Mouse (Mus musculus) heart, embryonic 10.5 days (tissue): ENCODE data around the gene Cdk15. TPM values are rescaled to one million over a fixed set of nuclear protein-coding genes. Genes with fewer than 3 reads are reported as not detected.
A peak's percentile ranks its signal among the peaks of the same experiment; 100 is the strongest.

Source experiments
- DNase-seq: peaks from one replicate; pipeline ENCODE4 v3.0.0-alpha.2; 2017; ENCODE audit warnings: low spot score
- H3K27ac ChIP-seq: fragments of 300-500 bp; sonication (generic); 2 replicates; pipeline ENCODE4 v1.5.1; 2016; ENCODE audit warnings: mild to moderate bottlenecking
- H3K27me3 ChIP-seq: fragments of 300-500 bp; sonication (generic); 2 replicates; pipeline ENCODE4 v1.6.1; 2016; ENCODE audit warnings: mild to moderate bottlenecking; ENCODE audit not compliant: poor library complexity, insufficient read depth, severe bottlenecking
- H3K36me3 ChIP-seq: fragments of 300-500 bp; sonication (generic); 2 replicates; pipeline ENCODE4 v1.6.1; 2016; ENCODE audit warnings: mild to moderate bottlenecking, moderate library complexity
- H3K4me1 ChIP-seq: fragments of 300-500 bp; sonication (generic); 2 replicates; pipeline ENCODE4 v1.6.1; 2016; ENCODE audit warnings: mild to moderate bottlenecking
- H3K4me3 ChIP-seq: fragments of 300-500 bp; sonication (generic); 2 replicates; pipeline ENCODE4 v1.5.1; 2016; ENCODE audit warnings: mild to moderate bottlenecking, moderate library complexity
- H3K9me3 ChIP-seq: fragments of 300-500 bp; sonication (generic); 2 replicates; pipeline ENCODE4 v1.6.1; 2016; ENCODE audit warnings: mild to moderate bottlenecking, moderate library complexity
- WGBS: fragments of 180-500 bp; shearing (Covaris S2); methylation state at CpG from one replicate; pipeline ENCODE4 v1.1.7; 2016; 5-methylcytosine and 5-hydroxymethylcytosine counted together
- polyA plus RNA-seq: library from polyadenylated mRNA; unstranded; fragments of >200 nt; fragmentation: Nextera tagmentation; extraction: Ambion mirVana; gene quantifications from 2 replicates; pipeline ENCODE4 v1.2.1, GENCODE M21; 2016

Cdk15 gene
- polyA plus RNA-seq, 1 experiment from 2014 or later: 0.20 TPM

DNA sequence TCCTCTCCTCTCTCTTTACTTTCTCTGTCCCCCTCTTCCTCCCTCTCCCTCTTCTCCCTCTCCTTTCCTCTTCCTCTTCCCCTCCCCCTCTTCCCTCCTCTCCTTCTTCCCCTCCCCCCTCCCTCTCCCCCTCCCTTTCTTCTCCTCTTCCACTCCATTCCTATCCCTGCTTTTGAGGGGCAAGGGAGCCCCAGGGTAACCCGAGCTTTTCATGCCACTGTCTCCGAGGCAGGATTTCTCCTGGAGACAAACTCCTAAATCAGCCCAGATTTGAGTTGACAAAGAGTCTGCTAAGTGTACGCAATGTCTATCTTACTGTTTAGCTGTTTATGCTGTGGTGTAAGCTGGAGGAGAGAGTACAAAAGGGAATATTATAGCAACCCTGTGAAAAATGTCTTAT lies 85.0 kb downstream of the Cdk15 start:
- Histone ChIP-seq H3K27ac (0 out of 2 replicates have a peak overlapping the region, but pooled peaks have one; percentile 56), H3K9me3 (no peaks in the 10 kb centered on the region), H3K27me3 (peaks cover 23% of the 10 kb centered on the region), H3K4me3 (no peak overlapping the region), H3K4me1 (peaks cover 19% of the 10 kb centered on the region), H3K36me3 (peaks cover 3% of the 10 kb centered on the region; the same call in 1 of the 2 replicates)
- WGBS: 33% methylated on average over 3 of the region's 3 CpGs
- DNase-seq: no peak

- Histone ChIP-seq H3K4me3 (no peak overlapping the region), H3K27ac (0 out of 2 replicates have a peak overlapping the region, but pooled peaks have one; percentile 56), H3K9me3 (no peaks in the 10 kb centered on the region), H3K4me1 (peaks cover 19% of the 10 kb centered on the region), H3K27me3 (peaks cover 23% of the 10 kb centered on the region), H3K36me3 (peaks cover 3% of the 10 kb centered on the region; the same call in 1 of the 2 replicates)
- 77% methylated on average over 6 of the region's 6 CpGs for WGBS
- no peak for DNase-seq
Measured at GRCm38 (mm10) chr1:59342146-59342545, 85.4 kb downstream of the Cdk15 start.

DNA sequence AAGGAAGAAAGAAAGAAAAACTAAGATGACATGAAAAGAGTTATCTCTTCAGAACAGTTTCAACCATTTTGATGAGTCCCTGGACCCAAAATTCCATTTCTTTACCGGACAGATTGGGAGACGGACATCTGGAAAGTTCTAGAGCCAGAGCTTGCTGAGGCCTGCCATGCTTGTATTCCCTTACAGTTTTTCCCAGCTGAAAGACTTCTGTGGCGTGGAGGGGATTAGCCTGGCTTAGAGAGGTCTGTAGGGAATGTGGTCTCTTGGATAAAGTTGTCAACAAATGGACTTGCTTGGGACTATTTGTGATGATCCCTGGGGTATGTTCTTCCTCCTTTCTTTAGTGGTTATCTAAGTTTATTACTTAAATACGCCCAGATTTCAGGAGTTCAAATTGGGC lies 96.0 kb downstream of the Cdk15 start:
- no peak overlapping the region for H3K27ac ChIP-seq
- WGBS: 71% methylated on average over 4 of the region's 4 CpGs
- no peak overlapping the region for H3K4me3 ChIP-seq
- 0 out of 2 replicates have a peak, but pooled peaks cover 3% of the 10 kb centered on the region for H3K9me3 ChIP-seq
- no peak for DNase-seq
- no peaks in the 10 kb centered on the region for H3K36me3 ChIP-seq
- peaks cover 51% of the 10 kb centered on the region for H3K27me3 ChIP-seq
- H3K4me1 ChIP-seq: no peaks in the 10 kb centered on the region

DNA sequence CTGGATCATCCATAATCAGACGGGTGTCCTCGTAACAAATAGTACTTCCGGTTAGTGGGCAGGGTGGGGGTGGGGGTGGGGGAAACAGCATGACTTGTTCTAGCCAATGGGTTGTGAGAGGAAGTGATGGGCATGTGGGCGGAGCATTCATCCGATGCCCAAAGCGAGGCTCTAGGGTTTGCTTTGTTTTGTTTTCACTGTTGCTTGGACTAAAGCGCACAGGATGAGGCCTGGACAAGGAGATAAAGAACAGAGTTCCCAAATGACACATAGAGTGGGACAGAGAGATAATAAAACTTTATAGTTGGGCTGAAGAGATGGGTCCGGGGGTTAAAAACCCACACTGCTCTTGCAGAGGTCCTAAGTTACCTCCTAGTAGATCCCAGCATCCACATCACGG lies 98.7 kb downstream of the Cdk15 start:
- no peak for DNase-seq
- Histone ChIP-seq H3K27me3 (peaks cover 79% of the 10 kb centered on the region), H3K27ac (no peak overlapping the region), H3K4me3 (no peak overlapping the region), H3K36me3 (no peaks in the 10 kb centered on the region), H3K4me1 (no peaks in the 10 kb centered on the region), H3K9me3 (no peaks in the 10 kb centered on the region)
- 78% methylated on average over 9 of the region's 9 CpGs for WGBS

DNA sequence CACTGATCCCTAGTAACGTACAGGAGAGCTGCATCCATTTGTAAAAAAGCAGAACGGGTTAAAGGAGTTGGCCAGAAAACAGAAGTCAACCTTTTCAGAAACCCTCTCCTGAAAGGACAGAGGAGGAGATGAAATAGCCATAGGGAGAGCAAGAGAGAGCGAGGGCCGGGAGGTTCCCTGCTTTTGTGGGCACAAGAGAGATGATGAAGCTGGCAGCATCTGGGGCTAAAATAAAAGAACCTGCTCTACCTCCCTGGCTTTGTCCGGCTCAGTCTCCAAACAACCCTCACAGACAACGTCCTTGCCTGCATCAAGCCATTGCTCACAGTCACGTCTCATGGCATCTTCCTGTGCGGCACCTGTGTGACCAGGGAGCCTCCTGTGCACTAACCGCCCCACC lies 102.4 kb downstream of the Cdk15 start:
- Histone ChIP-seq H3K27ac (no peak overlapping the region), H3K27me3 (peaks cover 89% of the 10 kb centered on the region), H3K36me3 (no peaks in the 10 kb centered on the region), H3K4me1 (peaks cover 10% of the 10 kb centered on the region), H3K9me3 (no peaks in the 10 kb centered on the region), H3K4me3 (no peak overlapping the region)
- WGBS: 85% methylated on average over 9 of the region's 9 CpGs
- DNase-seq: no peak

- peaks cover 18% of the 10 kb centered on the region for H3K4me1 ChIP-seq
- H3K27me3 ChIP-seq: peaks cover 78% of the 10 kb centered on the region
- no peak overlapping the region; the same call in 1 of the 2 replicates for H3K27ac ChIP-seq
- no peak for DNase-seq
- WGBS: 55% methylated on average over 3 of the region's 3 CpGs
- no peak overlapping the region for H3K4me3 ChIP-seq
- no peaks in the 10 kb centered on the region for H3K9me3 ChIP-seq
- no peaks in the 10 kb centered on the region for H3K36me3 ChIP-seq
Measured at GRCm38 (mm10) chr1:59360834-59361233, 104.1 kb downstream of the Cdk15 start.

DNA sequence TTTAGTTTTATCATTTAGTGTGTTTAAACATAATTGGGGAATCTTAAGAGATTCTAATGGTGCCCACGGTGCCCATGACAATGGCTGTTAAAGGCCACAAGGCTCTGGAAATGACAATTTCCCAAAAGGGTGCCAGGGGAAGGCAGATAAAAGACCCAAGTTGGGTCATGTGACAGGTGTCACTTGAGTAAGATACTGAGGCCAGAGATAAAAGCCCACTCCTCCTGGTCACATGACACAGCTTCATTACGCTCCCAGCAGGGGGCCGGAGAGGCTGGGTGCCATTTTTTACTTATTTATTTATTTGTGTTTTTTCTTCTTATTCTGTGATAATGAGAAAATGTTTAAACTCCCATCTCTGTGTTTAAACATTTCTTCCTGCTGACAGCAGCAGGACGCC lies 104.8 kb downstream of the Cdk15 start:
- H3K9me3 ChIP-seq: no peaks in the 10 kb centered on the region
- no peak overlapping the region for H3K4me3 ChIP-seq
- no peak overlapping the region for H3K27ac ChIP-seq
- 45% methylated on average over 4 of the region's 4 CpGs for WGBS
- DNase-seq: no peak
- peaks cover 79% of the 10 kb centered on the region for H3K27me3 ChIP-seq
- H3K4me1 ChIP-seq: peaks cover 18% of the 10 kb centered on the region
- no peaks in the 10 kb centered on the region for H3K36me3 ChIP-seq

DNA sequence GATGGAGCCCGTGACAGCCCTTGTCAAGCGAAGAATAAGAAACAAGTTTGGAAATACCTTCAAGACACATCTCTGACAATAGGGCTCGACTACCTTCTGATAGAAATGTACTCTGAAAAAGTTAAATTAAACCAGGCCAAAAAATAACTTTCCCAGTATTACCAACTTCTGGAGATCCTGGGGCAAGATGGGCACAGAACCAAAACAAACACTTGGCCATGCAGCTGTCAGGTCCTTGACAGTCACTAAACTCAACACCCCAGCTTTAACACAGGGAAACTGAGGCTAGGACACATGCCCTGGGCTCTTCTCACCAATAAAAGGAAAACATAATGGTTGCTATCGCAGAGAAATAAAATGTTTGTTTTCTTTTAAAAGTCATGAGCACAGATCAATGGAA lies 105.3 kb downstream of the Cdk15 start:
- Histone ChIP-seq H3K9me3 (no peaks in the 10 kb centered on the region), H3K4me1 (peaks cover 18% of the 10 kb centered on the region), H3K4me3 (no peak overlapping the region), H3K36me3 (no peaks in the 10 kb centered on the region), H3K27ac (no peak overlapping the region), H3K27me3 (peaks cover 80% of the 10 kb centered on the region)
- WGBS: 80% methylated on average over 4 of the region's 4 CpGs
- DNase-seq: no peak

DNA sequence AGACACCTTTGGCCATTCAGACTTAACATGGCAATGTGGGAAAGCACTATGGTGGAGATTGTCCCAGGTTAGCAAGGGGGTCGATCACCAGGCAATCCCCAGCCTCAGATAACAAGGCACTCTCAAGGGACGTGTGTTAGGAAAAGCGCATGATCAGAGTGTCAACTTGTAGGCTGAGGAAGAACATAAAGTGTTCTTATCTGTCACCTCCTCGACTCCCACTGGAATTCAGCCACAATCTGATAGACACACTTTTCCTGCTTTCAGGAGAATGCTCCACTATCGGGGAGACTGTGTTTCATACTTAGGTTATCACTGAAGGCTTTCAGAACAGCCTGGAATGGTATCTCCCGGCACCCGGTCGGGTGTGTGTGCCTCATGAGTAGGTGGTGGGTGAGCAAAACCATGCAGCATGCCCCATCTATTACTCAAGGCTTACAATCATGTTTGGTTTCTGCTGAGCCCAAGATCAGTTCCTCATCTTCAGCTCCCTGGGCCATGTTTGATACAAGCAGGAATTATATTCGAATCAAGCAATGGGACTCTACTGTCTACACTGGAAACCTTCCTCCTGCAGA lies 107.8 kb downstream of the Cdk15 start:
- Histone ChIP-seq H3K27me3 (peaks cover 80% of the 10 kb centered on the region), H3K9me3 (no peaks in the 10 kb centered on the region), H3K4me1 (peaks cover 41% of the 10 kb centered on the region), H3K4me3 (no peak overlapping the region), H3K27ac (no peak overlapping the region), H3K36me3 (no peaks in the 10 kb centered on the region)
- 17% methylated on average over 9 of the region's 9 CpGs for WGBS
- peak; percentile 81 for DNase-seq

DNA sequence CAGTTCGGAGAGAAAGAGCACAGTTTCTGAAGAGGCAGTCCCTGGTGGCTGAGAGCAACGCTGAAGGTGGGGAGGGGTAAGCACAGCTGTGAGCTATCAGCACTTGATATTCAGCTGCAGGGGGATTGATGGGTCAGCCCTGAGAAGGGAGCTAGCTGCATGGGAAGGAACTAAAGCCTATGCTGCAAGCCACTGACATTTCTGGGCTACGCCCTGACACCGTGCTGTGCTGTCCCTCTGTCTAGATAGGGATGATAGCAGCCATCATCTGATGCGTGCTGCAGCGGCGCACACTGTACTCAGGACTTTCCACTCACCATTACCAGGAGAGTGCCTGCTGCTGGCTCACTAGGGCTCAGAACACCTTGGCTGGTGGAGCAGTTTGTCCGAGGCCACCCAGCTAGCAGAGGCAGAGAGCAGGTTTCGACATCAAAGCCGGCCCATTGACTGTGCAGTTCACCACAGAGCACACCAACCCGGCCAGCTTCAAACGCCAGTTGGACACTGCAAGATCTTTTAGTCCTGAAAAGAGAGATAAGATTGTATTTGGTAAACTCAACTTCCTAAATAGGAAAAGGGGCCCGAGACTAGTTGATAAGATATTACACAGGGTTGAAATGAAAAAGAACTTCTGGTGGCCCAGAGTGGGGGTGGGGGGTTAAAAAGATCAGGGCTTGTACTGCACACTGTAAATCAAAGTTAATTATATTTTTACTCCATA lies 111.4 kb downstream of the Cdk15 start:
- Histone ChIP-seq H3K4me3 (peak overlapping the region; percentile 39), H3K27me3 (peaks cover 75% of the 10 kb centered on the region)
- WGBS: 3% methylated on average over 13 of the region's 13 CpGs

DNA sequence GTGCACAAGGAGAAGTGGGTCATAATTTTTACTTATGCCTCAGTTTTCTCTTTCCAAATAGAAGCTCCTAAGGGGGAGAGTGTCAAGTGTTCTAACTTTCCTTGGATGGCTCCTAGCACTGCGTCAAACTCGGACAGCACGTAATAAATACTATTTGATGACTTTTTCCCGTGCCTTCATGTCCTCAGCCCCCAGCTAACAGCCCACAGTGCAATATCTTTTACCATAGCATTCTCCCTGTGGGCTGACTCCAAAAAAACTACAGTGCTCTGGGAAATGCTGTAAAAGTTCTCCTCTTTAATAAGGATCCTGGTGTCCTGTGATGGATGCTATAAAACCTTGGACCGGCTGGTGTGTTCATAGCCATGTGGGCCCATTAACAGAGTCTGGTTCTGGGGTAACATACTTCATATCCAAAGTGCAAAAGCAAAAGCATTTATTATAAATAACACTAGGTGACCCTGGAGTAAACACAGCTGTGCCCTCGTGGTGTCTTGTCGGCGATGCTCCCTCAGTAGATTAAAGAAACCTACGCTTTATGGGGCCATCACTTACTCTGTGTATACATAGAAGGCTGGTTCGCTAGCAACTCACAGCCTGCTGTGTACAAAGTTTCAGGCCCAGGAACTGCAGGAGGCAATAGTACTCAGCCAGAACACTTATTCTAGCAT lies 112.1 kb downstream of the Cdk15 start:
- Histone ChIP-seq H3K27me3 (peaks cover 76% of the 10 kb centered on the region), H3K9me3 (no peaks in the 10 kb centered on the region), H3K4me1 (peaks cover 33% of the 10 kb centered on the region), H3K4me3 (no peak overlapping the region), H3K27ac (no peak overlapping the region; the same call in 1 of the 2 replicates), H3K36me3 (no peaks in the 10 kb centered on the region)
- 64% methylated on average over 10 of the region's 10 CpGs for WGBS
- no peak for DNase-seq

More for the DNA sequence above, 111.4 kb downstream of the Cdk15 start:
- H3K9me3 ChIP-seq: no peaks in the 10 kb centered on the region
- peak overlapping the region; percentile 45 for H3K27ac ChIP-seq
- H3K4me1 ChIP-seq: peaks cover 33% of the 10 kb centered on the region
- H3K36me3 ChIP-seq: no peaks in the 10 kb centered on the region
- no peak for DNase-seq

GRCm38 (mm10) chr1:59369320-59369685 lies 112.6 kb downstream of the Cdk15 start:
- H3K36me3 ChIP-seq: no peaks in the 10 kb centered on the region
- H3K9me3 ChIP-seq: no peaks in the 10 kb centered on the region
- peaks cover 80% of the 10 kb centered on the region for H3K27me3 ChIP-seq
- no peak for DNase-seq
- WGBS: 81% methylated on average over 7 of the region's 7 CpGs
- peaks cover 30% of the 10 kb centered on the region for H3K4me1 ChIP-seq
- no peak overlapping the region for H3K4me3 ChIP-seq
- H3K27ac ChIP-seq: no peak overlapping the region

DNA sequence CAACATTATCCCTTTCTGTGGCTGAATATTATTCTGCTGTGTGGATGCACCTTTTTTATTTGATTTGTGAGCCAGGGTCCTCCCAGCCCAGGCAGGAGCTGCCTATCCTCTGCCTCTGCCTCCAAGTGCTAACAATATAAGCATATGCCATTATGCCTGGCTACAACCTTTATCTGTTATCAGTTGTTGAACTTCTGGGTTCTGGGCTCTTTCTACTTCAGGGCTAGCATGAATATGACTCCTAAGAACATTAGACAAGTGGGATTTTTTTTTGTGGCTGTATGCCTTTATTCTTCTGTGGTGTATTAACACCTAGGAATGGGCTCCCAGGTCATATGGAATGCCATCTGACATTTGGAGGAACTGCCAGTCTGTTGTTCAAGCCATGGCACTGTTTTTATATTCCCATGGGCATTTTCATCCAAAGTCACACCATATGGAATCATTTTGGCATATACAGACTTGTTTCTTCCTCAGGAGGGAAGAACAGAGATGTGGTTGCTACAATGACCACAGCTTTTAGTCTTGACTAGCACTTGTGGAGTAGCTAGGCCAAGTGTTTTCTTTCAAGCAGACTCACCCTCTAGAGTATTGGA lies 113.7 kb downstream of the Cdk15 start:
- Histone ChIP-seq H3K36me3 (no peaks in the 10 kb centered on the region), H3K27ac (no peak overlapping the region), H3K4me1 (peaks cover 23% of the 10 kb centered on the region), H3K9me3 (no peaks in the 10 kb centered on the region), H3K4me3 (no peak overlapping the region), H3K27me3 (peaks cover 90% of the 10 kb centered on the region)
- no peak for DNase-seq
